Mouse (Mus musculus): ENCODE measurements around the gene Cklf.

GRCm38 (mm10) chr8:104304962-104305361, 54.3 kb downstream of the Cklf start:
- no peak for TF ChIP-seq POLR2A (IDR thresholded peaks at IDR 0.05; ENCODE audit: low read depth, low read length)
- TF ChIP-seq HCFC1 (IDR thresholded peaks at IDR 0.05; ENCODE audit: low read depth, low read length), result no peak
- TF ChIP-seq CTCF (conservative IDR thresholded peaks at IDR 0.05 in 1 of 2, IDR thresholded peaks at IDR 0.05 in 1 of 2; ENCODE audit: low read depth in 2 of 2, low read length in 2 of 2), result no peak
- no peak for TF ChIP-seq MAFK (IDR thresholded peaks at IDR 0.05; ENCODE audit: insufficient replicate concordance, low read length)
- TF ChIP-seq UBTF (IDR thresholded peaks at IDR 0.05; ENCODE audit: low read depth, low read length), result no peak
- TF ChIP-seq MEF2A (IDR thresholded peaks at IDR 0.05; ENCODE audit: borderline replicate concordance, low read depth, low read length), result no peak

Measured in CH12.LX (cell line).